Mouse (Mus musculus) myocyte (in vitro differentiated cells): ENCODE data around the gene Wars. TPM values are rescaled to one million over a fixed set of nuclear protein-coding genes. Genes with fewer than 3 reads are reported as not detected.

Source experiments
- H3K27me3 ChIP-seq: one replicate; pipeline ENCODE4 v1.6.1; 2011; ENCODE audit not compliant: control insufficient read depth, insufficient read depth, insufficient read length
- H3K36me3 ChIP-seq: one replicate; pipeline ENCODE4 v1.6.1; 2011; ENCODE audit not compliant: control insufficient read depth, insufficient read depth
- H3K4me2 ChIP-seq: one replicate; pipeline ENCODE4 v1.6.1; 2011; ENCODE audit warnings: low read depth, control low read depth
- H3K4me3 ChIP-seq: one replicate; pipeline ENCODE4 v1.5.1; 2011; ENCODE audit warnings: mild to moderate bottlenecking, control low read depth, moderate library complexity
- H3K79me2 ChIP-seq: one replicate; pipeline ENCODE4 v1.6.1; 2011; ENCODE audit not compliant: control insufficient read depth, insufficient read depth
- H3ac ChIP-seq: one replicate; pipeline ENCODE4 v1.6.1; 2011; ENCODE audit not compliant: control insufficient read depth, insufficient read length
- CEBPB ChIP-seq: IDR thresholded peaks from 2 replicates; pipeline ENCODE4 v1.6.1; 2011; ENCODE audit warnings: mild to moderate bottlenecking, moderate library complexity; ENCODE audit not compliant: poor library complexity, insufficient read depth, severe bottlenecking
- E2F4 ChIP-seq: IDR thresholded peaks from one replicate; pipeline ENCODE4 v1.6.1; 2011; ENCODE audit warnings: mild to moderate bottlenecking, control low read depth, moderate library complexity; ENCODE audit not compliant: insufficient read depth
- MAX ChIP-seq: IDR thresholded peaks from one replicate; pipeline ENCODE4 v1.6.1; 2011; ENCODE audit warnings: low read depth, mild to moderate bottlenecking, control low read depth
- MYOD1 ChIP-seq, 3 experiments: IDR thresholded peaks; one replicate each; pipeline ENCODE4 v1.6.1; 2011; ENCODE audit warnings: control low read depth in 2 of 3, low read depth in 2 of 3, mild to moderate bottlenecking in 2 of 3, moderate library complexity in 1 of 3; ENCODE audit not compliant: insufficient read length in 2 of 3, control insufficient read depth in 1 of 3
- MYOG ChIP-seq, 3 experiments: IDR thresholded peaks; one replicate each; pipeline ENCODE4 v1.6.1; 2011; ENCODE audit warnings: control low read depth in 2 of 3, low read depth in 2 of 3, mild to moderate bottlenecking in 2 of 3; ENCODE audit not compliant: insufficient read length in 2 of 3, control insufficient read depth in 1 of 3, insufficient read depth in 1 of 3
- POLR2A ChIP-seq: IDR thresholded peaks from one replicate; pipeline ENCODE4 v1.6.1; 2011; ENCODE audit warnings: low read depth, mild to moderate bottlenecking, control low read depth, moderate library complexity; ENCODE audit not compliant: insufficient read length
- POLR2AphosphoS2 ChIP-seq: IDR thresholded peaks from one replicate; pipeline ENCODE4 v1.6.1; 2011; ENCODE audit warnings: low read depth, control low read depth; ENCODE audit not compliant: insufficient read length
- REST ChIP-seq: IDR thresholded peaks from one replicate; pipeline ENCODE4 v1.6.1; 2011; ENCODE audit warnings: mild to moderate bottlenecking, control low read depth, moderate library complexity; ENCODE audit not compliant: insufficient read depth, insufficient read length
- SRF ChIP-seq: IDR thresholded peaks from one replicate; pipeline ENCODE4 v1.6.1; 2011; ENCODE audit warnings: low read depth; ENCODE audit not compliant: control insufficient read depth, insufficient read length
- TCF12 ChIP-seq: IDR thresholded peaks from one replicate; pipeline ENCODE4 v1.6.1; 2011; ENCODE audit warnings: mild to moderate bottlenecking, control low read depth; ENCODE audit not compliant: poor library complexity, insufficient read depth, severe bottlenecking
- TCF3 ChIP-seq: IDR thresholded peaks from one replicate; pipeline ENCODE4 v1.6.1; 2011; ENCODE audit warnings: low read depth, control low read depth; ENCODE audit not compliant: insufficient read length
- USF1 ChIP-seq: IDR thresholded peaks from one replicate; pipeline ENCODE4 v1.6.1; 2011; ENCODE audit warnings: low read depth, mild to moderate bottlenecking, control low read depth, moderate library complexity
- polyA plus RNA-seq: library from polyadenylated mRNA; unstranded; fragments of >200 nt; fragmentation: generic; extraction: Trizol; gene quantifications from one replicate; pipeline ENCODE4 v1.2.1, GENCODE M21; 2012; ENCODE audit warnings: missing spikeins

Wars gene
- polyA plus RNA-seq, 1 experiment = 180 TPM

GRCm38 (mm10) chr12:108833408-108833807, 60.6 kb downstream of the Wars start:
- Histone ChIP-seq H3K4me3 (peak overlapping the region; percentile 20), H3ac (no peak overlapping the region)
- TF ChIP-seq REST = no peak
- no peak for TF ChIP-seq CEBPB
- peak in 2 of 3 experiments; percentile 19 to 36 for TF ChIP-seq MYOD1 (IDR thresholded peaks at IDR 0.05; ENCODE audit: control insufficient read depth in 1 of 3, insufficient read length in 2 of 3, low read depth in 2 of 3)
- no peak for TF ChIP-seq MAX
- TF ChIP-seq USF1 = no peak
- no peak for TF ChIP-seq TCF12
- TF ChIP-seq POLR2A = no peak
- no peak for TF ChIP-seq E2F4
- TF ChIP-seq MYOG (IDR thresholded peaks at IDR 0.05; ENCODE audit: control insufficient read depth in 1 of 3, insufficient read depth in 1 of 3, insufficient read length in 2 of 3, low read depth in 2 of 3) = peak in 1 of 3 experiments; percentile 35
- no peak for TF ChIP-seq TCF3
- no peak for TF ChIP-seq POLR2AphosphoS2
- no peak for TF ChIP-seq SRF

GRCm38 (mm10) chr12:108832851-108833250, 61.1 kb downstream of the Wars start:
- Histone ChIP-seq H3K4me3 (peak overlapping the region; percentile 20), H3K4me2 (peak overlapping the region; percentile 96), H3K36me3 (no peaks in the 10 kb centered on the region), H3K27me3 (no peaks in the 10 kb centered on the region), H3ac (no peak overlapping the region), H3K79me2 (peaks cover 18% of the 10 kb centered on the region)
- TF ChIP-seq POLR2AphosphoS2 = no peak
- no peak for TF ChIP-seq MYOD1 (IDR thresholded peaks at IDR 0.05; ENCODE audit: control insufficient read depth in 1 of 3, insufficient read length in 2 of 3, low read depth in 2 of 3)
- TF ChIP-seq SRF = no peak
- no peak for TF ChIP-seq MAX
- TF ChIP-seq CEBPB = no peak
- TF ChIP-seq MYOG (IDR thresholded peaks at IDR 0.05; ENCODE audit: control insufficient read depth in 1 of 3, insufficient read depth in 1 of 3, insufficient read length in 2 of 3, low read depth in 2 of 3) = no peak
- no peak for TF ChIP-seq TCF12
- TF ChIP-seq TCF3 = no peak
- TF ChIP-seq REST = no peak

More at GRCm38 (mm10) chr12:108833408-108833807, 60.6 kb downstream of the Wars start:
- Histone ChIP-seq H3K36me3 (no peaks in the 10 kb centered on the region), H3K4me2 (peak overlapping the region; percentile 96), H3K27me3 (no peaks in the 10 kb centered on the region), H3K79me2 (peaks cover 24% of the 10 kb centered on the region)

DNA sequence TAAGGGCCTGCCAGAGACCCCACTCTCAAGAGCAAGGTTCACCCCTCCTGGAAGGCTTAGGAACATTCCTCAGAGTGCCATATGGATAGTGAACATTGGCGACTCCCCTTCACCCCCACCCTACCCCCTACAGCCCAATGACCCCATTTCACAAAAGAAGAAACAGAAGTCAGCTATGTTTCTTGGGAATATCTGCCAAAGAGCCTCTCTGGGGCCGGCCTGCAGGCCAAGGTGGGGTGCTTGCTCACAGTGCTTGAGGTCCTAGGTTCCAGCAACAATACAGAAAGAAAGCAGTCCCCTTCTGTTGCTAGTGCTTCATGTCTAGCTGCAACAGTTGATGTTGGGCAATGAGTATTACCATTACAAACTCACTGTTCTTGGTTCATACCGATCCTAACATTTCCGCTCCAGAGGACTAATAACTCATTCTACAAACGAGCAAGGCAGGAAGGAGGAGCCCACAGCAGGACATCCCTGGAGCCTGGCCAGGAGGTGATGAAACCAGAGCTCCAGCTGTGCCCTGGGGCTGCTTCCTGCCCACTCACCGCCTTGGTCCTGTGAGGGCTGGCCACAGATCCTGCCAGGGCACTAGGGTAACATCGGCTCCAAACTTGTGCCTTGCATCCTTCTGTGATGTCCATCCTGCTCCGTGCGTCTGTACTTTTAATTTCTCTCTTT, 61.9 kb downstream of the Wars start:
- TF ChIP-seq REST = no peak
- TF ChIP-seq MYOG (IDR thresholded peaks at IDR 0.05; ENCODE audit: control insufficient read depth in 1 of 3, insufficient read depth in 1 of 3, insufficient read length in 2 of 3, low read depth in 2 of 3) = peak; percentile 33 to 91 (median 54)
- no peak for TF ChIP-seq TCF3
- no peak for TF ChIP-seq MAX
- TF ChIP-seq E2F4 = no peak
- no peak for TF ChIP-seq USF1
- TF ChIP-seq SRF = no peak
- TF ChIP-seq TCF12 = peak; percentile 54
- TF ChIP-seq CEBPB = peak; percentile 92
- TF ChIP-seq POLR2A = peak; percentile 87
- TF ChIP-seq MYOD1 (IDR thresholded peaks at IDR 0.05; ENCODE audit: control insufficient read depth in 1 of 3, insufficient read length in 2 of 3, low read depth in 2 of 3) = peak in 2 of 3 experiments; percentile 83
- TF ChIP-seq POLR2AphosphoS2 = peak; percentile 89
- Histone ChIP-seq H3K4me3 (peak overlapping the region; percentile 20), H3ac (no peak overlapping the region), H3K27me3 (no peaks in the 10 kb centered on the region), H3K79me2 (peaks cover 11% of the 10 kb centered on the region), H3K36me3 (no peaks in the 10 kb centered on the region), H3K4me2 (peak overlapping the region; percentile 96)

DNA sequence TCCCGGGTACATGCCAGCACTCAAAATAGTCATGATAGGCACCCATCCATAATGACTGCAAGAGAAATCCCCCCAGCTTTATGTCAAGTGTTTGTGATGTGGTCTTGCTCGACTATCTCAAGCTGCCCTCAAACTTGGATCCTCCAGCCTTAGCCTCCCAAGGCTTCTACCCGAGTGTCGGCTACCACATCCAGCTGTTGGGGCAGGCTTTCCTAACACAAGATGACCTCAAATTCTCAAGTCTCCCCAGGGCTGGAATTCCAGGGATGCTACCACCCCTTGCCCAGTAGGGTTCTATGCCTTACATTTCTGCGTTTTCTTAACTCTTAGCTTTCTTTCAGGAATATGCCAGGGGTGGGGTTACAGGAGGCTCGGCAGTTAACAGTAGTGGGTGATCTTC, 63.6 kb downstream of the Wars start:
- TF ChIP-seq MYOD1 (IDR thresholded peaks at IDR 0.05; ENCODE audit: control insufficient read depth in 1 of 3, insufficient read length in 2 of 3, low read depth in 2 of 3) = no peak
- no peak for TF ChIP-seq POLR2AphosphoS2
- no peak for TF ChIP-seq USF1
- TF ChIP-seq CEBPB = no peak
- TF ChIP-seq SRF = no peak
- TF ChIP-seq TCF3 = no peak
- Histone ChIP-seq H3K4me2 (no peak overlapping the region), H3K79me2 (no peaks in the 10 kb centered on the region), H3K4me3 (no peak overlapping the region), H3K36me3 (no peaks in the 10 kb centered on the region), H3K27me3 (no peaks in the 10 kb centered on the region), H3ac (no peak overlapping the region)

DNA sequence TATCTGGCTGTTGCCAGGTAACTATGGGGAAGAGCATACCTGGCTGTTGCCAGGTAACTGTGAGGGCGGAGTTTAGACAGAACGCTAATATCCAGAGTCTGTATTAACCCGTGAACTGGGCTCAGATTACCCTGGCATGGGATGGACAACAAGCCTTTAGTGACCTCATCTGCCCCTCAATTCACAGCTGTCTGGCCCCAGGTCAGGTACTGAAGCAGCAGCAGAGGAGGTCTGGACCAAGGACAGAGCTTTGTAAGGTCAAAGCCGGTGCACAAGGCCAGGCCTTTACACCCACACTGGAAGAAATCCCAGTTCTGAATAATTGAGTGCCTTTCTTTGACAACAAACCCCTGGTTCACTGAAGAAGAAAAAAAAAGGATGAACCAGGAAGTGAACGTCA, 64.3 kb downstream of the Wars start:
- H3K36me3 ChIP-seq = no peaks in the 10 kb centered on the region
- TF ChIP-seq MYOD1 (IDR thresholded peaks at IDR 0.05; ENCODE audit: control insufficient read depth in 1 of 3, insufficient read length in 2 of 3, low read depth in 2 of 3) (no peak), CEBPB (no peak), POLR2AphosphoS2 (no peak), E2F4 (no peak), REST (no peak), POLR2A (no peak), MYOG (IDR thresholded peaks at IDR 0.05; ENCODE audit: control insufficient read depth in 1 of 3, insufficient read depth in 1 of 3, insufficient read length in 2 of 3, low read depth in 2 of 3) (no peak), SRF (no peak), USF1 (no peak), MAX (no peak), TCF12 (no peak), TCF3 (no peak)
- H3K27me3 ChIP-seq = no peaks in the 10 kb centered on the region
- H3K79me2 ChIP-seq = no peaks in the 10 kb centered on the region
- no peak overlapping the region for H3K4me2 ChIP-seq
- no peak overlapping the region for H3K4me3 ChIP-seq
- H3ac ChIP-seq = no peak overlapping the region
